Mouse (Mus musculus): ENCODE measurements at regions not wholly inside any gene's neighbourhood (a gene's known extent, or its start where the extent isn't known, plus 50 kb on each side); places are given as distances from the start of the nearest gene placed in this dataset.

DNA sequence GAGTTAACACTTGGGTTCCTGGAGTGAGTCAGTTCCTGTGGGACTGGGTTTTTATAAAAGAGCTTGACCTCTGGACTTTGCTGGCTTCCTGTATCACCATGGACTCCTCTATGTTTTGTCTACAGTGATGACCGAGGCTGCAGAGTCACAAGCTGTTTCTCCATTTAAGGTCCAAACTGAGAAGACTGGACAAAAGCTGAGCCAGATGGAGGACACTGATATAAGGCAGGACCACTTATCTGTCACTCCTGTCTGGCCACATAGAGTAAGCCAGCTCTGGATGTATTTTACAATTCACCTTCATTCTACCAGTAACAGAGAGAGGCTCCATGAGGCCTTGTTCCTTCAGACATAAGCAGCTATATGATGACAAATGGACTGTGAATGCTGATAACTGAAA lies 202.7 kb downstream of the Pik3r1 start:
- no peak for DNase-seq (ENCODE audit: inconsistent age in 2 of 2, low spot score in 1 of 2)

DNA sequence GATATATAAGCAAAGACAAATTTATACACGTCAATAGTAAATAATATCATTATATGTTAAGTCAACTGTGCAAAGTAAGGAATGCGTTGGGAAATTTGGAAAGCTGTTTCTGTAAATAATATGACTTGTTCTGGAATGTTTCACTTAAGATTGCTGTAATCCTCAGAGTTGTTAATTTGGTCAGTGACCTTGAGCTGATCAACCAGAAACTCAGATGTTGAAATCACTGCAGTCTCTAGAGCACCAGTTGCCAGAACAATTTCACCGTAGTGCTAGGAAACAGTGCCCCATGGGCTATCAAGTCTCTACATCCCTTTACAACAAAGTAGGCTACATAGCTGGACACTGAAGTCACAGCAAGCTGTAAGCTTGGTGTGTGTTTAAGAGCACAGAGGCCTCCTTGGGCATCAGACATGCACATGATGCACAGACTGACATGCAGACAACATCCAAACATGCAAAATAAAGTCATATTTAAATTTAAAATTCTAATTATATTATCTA lies 212.6 kb downstream of the Pik3r1 start:
- DNase-seq (ENCODE audit: inconsistent age in 2 of 2, low spot score in 1 of 2) = peak in 1 of 2 experiments; percentile 60

DNA sequence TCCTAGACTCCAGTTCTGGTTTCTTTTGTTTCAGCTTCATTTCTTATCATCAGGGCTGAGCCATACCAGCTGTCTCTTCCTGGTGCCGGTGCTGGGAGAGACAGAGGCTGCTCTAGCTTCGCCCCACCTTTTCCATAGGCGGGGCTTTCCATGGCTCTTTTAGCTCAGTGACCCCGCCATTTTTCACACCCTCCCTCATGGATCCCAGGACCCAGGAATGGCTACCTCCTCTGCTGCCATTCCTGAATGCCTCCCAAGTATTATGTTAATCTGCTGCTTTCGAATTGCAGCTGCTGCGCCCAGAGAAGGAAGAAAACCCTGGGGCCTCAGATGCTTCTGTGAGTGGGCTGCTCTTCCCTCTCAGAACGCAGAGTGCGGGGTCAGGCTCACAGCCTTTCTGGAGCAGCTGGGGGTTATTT lies 214.9 kb downstream of the Pik3r1 start:
- no peak for DNase-seq (ENCODE audit: inconsistent age in 2 of 2, low spot score in 1 of 2)

DNA sequence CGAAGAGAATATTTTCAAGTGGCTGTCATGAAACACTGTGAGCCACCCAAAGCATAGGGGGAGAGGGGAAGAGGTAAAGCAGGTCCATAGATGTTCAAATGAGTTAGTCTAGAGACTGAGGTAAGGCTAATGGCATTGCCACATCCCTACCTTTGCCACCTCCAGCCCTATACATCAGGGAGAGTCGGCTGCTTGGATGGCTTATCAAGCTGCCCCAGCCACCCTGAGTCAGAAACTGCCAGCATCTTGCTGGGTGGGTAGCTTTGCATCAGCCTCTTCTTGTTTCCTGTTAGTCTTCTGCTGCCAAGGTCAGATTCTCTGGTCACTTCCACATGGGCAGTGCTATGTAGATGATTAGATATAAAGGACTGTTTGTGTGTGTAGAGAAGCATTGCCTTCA lies 215.6 kb downstream of the Pik3r1 start:
- no peak for DNase-seq (ENCODE audit: inconsistent age in 2 of 2, low spot score in 1 of 2)

DNA sequence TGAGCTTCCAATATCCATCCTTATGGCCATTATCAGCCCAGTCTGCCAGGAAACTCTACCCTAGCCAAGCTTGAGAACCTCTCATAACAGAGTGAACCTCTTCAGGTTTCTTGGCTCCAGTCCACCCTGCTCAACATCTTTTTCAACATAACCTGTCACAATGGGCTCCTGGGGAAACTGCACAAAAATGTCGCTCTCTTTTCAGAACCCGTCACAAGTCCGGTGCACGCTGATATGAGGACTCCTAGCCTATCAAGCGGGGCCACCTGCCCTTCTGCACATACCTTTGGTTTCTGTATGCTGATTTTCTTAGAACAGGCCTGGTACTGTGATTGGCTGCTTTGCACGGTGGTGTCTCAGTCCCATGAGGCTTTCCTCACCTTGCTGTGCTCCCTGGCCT lies 216.9 kb downstream of the Pik3r1 start:
- no peak for DNase-seq (ENCODE audit: inconsistent age in 2 of 2, low spot score in 1 of 2)

DNA sequence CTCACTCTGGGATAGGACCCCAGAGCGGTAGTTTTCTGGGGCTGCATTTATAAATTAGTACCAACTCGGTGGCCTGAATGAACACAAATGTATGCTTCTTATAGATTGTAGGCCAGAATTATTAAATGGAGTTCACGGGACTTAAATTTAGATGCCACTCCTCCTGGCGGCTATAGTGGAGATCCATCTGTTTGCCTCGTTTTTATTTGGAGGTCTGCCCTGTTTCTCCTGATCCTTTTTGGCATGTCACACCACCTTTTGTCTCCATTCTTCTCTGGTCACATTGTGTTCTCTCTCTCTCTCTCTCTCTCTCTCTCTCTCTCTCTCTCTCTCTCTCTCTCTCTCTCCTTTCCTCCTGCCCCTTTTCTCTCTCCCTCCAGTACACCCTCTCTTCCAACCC lies 217.5 kb downstream of the Pik3r1 start:
- DNase-seq (ENCODE audit: inconsistent age in 2 of 2, low spot score in 1 of 2) = no peak

DNA sequence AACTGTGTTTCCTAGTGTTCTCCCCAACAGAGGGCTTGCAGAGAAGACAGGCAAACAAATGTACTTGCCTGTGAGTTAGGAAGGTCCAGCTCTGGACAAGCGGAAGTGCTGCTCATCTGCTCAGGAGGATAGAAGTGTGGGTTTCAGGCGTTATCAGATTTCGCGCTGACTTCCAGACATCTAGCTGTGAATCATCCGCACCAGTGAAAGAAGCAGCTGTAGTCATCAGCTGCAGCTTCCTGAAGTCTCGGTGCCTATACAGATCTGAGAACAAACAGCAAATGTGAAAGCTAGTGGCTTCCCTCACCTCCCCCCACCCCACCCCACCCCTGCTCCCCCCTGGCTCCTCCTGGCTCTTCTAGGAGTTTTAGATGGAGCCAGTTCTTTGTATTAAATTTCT lies 220.1 kb downstream of the Pik3r1 start:
- DNase-seq (ENCODE audit: inconsistent age in 2 of 2, low spot score in 1 of 2) = no peak

DNA sequence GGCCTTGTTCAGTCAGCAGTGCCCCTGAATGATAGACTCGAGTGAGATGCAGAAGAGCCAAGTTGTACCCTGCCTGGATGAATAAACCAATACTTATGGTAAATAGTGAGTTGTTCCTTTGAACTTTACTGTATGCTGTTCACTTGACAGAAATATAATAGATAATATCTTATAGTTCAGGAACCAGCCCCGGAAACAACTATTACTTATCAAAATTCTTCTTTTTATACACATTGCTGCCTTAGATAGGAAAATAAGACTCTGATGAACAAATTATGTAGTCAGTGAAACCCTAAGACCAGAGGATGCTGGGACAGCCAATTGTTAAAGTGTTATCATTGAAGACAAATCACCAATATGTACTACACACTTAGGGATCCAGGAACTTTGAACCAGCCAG lies 220.7 kb downstream of the Pik3r1 start:
- DNase-seq (ENCODE audit: inconsistent age in 2 of 2, low spot score in 1 of 2) = no peak

DNA sequence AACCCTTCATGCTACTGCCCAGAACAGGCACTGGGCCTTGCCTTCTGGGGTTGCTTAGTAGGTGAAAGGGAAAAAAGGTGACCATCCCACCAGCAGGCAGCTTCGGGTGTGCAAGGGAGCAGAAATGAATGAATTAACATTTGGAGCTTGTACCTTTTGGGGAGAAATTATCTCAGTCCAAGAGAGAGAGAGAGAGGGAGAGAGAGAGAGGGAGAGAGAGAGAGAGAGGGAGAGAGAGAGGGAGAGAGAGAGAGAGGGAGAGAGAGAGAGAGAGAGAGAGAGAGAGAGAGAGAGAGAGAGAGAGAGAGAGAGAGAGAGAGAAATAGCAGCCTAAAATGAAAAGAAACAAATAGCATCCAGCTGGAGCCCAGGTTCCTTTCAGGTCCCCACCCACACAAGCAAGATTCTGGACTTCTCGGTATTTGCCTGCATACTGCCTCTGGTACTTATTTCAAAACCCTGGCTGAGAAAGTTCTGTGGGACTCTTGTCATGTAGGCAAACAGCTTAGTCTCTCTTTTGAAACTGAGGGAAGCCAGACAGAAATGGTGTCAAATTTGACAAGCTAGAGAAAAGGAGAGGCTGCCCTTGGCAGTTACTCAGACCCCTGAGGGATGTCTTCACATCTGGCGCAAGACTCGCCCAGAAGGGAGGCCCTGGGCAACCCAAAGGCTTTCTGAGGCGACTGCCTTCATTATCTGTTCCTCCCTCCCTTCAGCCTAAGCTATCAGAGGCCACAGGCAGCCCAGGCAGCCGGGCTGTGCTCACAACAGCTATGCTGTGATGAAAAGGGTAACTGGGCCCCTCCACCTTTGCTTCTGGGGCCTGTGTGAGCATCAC lies 222.5 kb downstream of the Pik3r1 start:
- peak in 1 of 2 experiments; percentile 36 for DNase-seq (ENCODE audit: inconsistent age in 2 of 2, low spot score in 1 of 2)

DNA sequence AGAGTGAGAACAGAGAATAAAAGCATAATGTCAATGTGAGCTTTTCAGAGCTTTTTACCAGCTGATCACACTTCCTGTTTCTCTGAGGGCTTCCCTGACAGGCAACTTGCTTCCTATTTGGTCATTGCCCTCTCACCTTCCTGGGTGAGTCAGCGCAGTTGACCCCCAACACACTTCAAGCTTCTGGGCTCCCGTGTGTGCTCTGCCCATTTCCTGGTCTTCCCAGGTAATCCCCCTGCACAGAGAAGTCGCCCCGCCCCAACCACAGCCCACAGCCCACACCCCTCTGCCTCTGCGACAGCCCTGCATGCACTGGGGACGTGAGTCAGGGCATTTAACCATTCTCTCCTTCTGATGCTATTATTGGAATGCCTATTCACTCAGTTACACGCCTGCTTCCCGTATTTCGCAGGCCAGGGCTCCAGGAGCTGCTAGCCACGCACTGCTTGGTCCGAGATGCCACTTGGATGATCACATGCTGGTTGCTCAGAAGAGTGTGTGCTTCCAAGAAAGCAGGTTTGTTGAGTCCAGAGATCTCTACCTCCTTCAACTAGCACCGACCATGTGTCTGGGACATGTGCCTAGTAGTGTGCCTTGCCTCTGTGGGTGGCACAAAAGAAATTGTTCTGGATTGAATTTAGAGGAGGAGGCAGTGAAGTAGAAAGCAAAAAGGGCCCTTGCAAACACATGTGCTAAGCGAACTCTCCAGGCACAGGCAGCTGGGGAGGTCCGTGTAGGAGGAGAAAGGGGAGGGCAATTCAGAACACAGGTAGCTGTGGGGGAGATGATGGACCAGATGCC lies 227.4 kb downstream of the Pik3r1 start:
- DNase-seq (ENCODE audit: inconsistent age in 2 of 2, low spot score in 1 of 2) = peak in 1 of 2 experiments; percentile 26

DNA sequence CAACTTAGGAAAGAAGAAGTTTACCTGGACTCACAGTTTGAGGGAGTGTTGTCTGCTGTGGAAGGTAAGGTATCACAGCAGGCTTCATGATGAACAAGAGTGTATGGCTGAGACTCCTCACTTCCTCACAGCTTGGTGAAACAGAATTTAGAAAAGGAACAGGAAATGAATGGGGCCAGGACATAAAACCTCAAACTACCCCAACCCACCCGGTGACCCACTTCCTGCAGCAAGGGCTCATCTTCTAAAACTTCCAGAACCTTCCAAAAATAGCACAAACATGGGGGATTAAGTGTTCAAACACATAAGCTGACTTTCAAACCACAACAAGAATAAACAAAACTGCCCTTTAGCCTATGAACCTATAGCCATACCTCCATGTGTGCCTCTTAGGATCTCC lies 229.9 kb downstream of the Pik3r1 start:
- no peak for DNase-seq (ENCODE audit: inconsistent age in 2 of 2, low spot score in 1 of 2)

DNA sequence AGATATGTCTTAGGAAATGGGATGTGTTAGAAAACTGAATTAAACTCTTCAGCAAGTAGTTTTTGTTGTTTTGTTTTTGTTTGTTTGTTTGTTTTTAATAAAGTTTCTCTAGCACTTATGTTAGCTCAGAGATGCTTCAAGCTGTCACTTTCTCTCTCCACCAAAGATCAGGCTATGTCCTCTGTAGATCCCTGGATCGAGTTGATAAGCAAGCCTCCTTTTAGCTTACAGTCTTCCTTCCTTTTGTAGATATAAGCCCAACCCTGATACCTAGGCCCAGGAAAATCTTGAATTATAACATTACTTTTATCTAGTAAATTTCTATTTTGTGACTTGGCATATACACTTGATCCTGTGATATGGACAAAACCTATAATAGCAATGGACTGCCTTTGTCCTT lies 232.0 kb downstream of the Pik3r1 start:
- no peak for DNase-seq (ENCODE audit: inconsistent age in 2 of 2, low spot score in 1 of 2)

DNA sequence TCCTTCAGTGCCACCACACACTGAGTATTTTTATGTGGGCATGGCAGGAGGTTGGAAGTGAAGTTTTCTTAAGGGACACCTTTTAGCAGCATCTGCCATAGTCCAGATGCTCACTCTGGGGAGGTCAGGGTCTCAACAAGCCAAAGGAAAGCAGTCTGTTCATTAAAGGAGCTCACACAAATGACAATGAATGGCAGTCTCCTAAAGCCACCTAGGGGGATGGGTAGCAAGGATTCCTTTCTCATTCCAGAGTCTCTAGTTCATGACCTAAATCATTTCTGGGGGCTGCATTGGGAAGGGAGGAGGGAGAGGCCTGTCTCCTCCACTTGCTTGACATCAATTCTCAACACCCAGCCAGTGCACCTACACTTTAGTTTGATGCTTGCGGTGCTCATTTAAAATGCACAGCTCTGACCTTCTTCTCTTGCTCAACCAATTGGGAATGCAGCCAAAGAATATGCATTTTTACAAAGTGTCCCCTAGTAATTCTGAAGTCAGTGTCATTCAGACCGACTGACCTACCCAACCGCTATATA lies 232.6 kb downstream of the Pik3r1 start:
- DNase-seq (ENCODE audit: inconsistent age in 2 of 2, low spot score in 1 of 2) = peak in 1 of 2 experiments; percentile 29

DNA sequence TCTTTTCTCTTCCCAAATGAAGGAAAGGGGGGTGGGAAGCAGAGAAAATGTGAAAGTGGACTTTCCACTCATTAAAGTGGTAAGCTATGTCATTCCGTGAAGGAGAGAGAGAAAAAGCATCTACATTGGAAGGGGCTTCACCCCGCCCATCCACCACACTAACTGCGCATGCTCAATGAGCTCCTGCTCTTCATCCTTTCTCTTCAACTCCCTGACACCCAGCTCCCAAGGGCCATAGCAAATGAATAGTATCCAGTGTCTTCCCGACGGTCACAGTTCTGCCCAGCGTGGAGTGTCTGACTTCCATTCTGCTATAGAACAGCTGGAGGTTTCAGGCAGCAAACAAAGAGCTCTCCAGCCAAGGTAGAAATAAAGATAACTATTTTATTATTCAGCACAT lies 233.5 kb downstream of the Pik3r1 start:
- no peak for DNase-seq (ENCODE audit: inconsistent age in 2 of 2, low spot score in 1 of 2)

DNA sequence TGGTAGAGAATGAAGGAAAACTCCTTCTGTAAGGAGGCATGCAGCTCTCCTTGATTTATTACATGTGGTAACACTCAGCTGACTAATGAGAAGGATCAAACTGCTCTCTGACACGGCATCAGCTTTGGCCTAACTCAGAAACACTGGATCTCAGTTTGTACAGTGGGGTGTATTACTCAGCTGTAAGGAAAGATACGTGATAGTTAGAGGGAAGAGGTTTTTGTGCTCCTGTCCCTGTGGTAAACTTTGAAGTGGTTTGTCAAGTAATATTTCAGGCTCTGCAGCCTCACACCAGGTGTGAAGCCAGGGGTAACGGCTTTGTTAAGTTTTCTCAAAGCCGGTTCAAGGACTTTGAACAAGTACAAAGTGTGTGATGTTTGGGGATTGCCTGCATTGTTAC lies 235.1 kb downstream of the Pik3r1 start:
- no peak for DNase-seq (ENCODE audit: inconsistent age in 2 of 2, low spot score in 1 of 2)

DNA sequence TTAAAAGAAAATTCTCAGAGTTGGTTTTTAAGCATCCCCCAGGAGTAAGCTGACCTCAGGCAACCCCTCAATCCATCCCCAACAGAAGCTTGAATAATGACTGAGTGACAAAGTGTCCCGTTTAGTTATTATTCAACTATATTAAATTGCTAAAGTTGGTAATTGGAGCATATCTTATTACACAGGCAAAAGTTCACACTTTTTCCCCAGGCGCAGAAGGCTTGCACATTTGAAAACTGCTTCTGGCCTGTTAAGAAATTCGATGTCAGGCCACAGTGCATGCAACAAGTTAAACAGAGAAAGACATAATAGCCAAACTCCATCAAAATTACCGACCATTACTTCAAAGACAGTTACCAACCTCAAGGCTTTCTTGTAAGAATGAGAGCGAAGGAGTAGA lies 240.3 kb downstream of the Pik3r1 start:
- no peak for DNase-seq (ENCODE audit: inconsistent age in 2 of 2, low spot score in 1 of 2)

DNA sequence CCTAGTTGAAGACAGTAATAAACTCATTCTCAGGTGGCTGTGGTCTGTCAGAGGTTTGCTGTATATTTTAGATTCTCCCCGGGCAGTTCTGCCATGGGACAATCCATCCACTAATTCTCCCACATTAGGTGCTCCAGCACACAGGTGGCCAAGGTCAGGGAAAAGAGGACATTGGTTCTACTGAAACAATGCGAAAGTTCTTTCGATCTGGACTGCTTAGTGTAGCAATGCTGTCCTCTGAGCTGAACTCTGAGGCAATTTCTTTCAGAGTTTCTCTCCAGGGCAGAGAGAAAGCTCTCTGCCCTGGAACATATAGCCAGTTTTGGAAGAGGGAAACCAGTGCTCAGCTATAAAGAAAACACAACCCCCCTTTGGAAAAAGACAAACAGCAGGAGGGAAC lies 243.2 kb downstream of the Pik3r1 start:
- DNase-seq (ENCODE audit: inconsistent age in 2 of 2, low spot score in 1 of 2) = no peak

DNA sequence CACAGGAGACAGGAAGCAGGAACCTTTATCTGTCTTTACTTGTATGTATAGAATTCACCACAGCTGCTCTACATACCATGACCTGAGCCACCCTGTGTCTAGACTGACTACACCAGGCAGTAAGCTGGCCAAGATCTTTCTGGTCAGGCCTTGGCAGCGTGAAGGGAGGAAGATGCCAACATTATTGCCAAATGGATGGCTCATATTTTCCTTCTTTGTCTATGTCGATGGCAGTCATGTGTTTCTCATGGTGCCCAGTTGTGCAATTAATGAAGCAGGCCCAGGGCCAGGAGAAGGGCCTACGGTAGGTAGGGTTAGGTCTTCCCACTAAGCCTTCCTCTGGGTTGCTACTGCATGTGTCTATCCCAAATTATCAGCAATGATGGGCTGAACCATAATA lies 243.8 kb downstream of the Pik3r1 start:
- DNase-seq (ENCODE audit: inconsistent age in 2 of 2, low spot score in 1 of 2) = peak in 1 of 2 experiments; percentile 91

DNA sequence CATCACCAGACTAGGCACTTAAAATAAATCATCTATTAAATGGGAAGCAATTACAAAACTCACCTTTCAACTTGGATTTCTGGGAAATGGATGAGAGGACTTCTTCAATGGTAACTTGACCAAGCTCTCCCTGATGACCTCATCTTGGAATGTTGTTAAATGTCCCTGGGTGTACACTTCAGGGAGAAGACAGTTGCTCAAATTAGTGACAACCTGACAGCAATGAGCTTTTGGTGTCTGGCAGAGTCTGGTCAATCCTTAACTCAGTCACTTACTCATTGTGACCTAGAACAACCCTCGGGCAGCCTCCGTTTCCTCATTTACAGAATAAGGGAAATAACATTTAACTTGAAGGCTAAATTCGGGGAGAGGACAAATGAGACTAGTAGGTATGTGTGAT lies 244.5 kb downstream of the Pik3r1 start:
- DNase-seq (ENCODE audit: inconsistent age in 2 of 2, low spot score in 1 of 2) = peak in 1 of 2 experiments; percentile 59

DNA sequence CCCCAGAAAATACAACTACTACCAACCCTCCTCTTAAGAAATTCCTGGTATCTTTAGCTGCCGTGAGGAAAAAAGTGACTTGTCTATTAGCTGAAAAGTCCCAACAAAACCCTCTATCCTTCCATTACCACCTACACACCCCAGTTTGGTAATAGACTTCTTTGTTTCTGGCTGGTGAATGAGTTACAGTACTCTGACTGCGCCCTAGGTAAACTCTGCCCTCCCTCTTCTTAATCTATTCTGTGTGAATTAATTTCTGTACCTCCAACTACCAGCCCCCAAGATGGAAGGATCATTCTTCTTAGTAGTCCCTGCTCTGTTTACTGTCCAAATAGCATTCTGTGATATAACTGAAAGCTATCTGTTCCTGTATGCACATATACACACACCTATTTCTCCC lies 245.4 kb downstream of the Pik3r1 start:
- no peak for DNase-seq (ENCODE audit: inconsistent age in 2 of 2, low spot score in 1 of 2)

DNA sequence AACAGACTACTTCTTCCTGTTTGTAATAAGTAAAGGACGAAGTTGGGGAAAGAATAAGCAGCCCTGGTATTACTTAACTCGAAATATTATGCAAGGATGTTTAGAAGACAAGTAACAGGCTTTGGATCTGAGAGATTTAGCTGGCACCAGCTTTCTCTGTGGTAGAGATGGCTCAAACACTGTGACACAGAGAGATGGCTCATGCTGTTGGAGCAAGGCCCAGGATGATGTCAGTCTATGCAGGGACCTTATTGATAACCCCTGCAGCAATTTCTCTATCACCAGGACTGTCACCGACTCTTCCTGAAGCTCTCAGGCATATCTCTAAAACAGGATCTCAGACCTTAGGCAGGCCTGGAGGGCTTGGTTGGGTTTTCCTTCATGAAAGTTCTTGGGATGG lies 254.7 kb downstream of the Pik3r1 start:
- peak; percentile 87 to 91 for DNase-seq (ENCODE audit: inconsistent age in 2 of 2, low spot score in 1 of 2)

DNA sequence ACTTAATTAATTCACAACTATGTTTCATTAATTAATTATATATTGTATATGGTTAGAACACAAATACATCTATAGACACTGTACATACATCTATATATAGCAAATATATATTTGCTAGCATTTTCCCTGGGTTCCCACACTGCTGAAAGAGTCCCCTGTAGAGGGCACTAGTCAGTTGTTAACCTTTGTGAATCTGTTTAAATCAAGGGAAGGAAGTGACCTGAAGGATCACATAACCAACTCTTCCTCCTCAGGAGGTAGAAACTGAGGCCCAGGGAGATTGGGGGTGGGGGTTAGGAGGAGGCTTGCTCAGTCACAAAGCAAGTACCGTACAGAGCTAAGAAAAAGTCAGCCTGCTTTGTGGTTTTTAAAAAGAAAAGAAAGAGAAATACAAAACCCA lies 258.1 kb downstream of the Pik3r1 start:
- peak in 1 of 2 experiments; percentile 74 for DNase-seq (ENCODE audit: inconsistent age in 2 of 2, low spot score in 1 of 2)

Data from adrenal gland, adult (tissue).